Mouse (Mus musculus) MEL (cell line): ENCODE measurements around the gene Stk25.

Experiments
- POLR2AphosphoS5 ChIP-seq: IDR thresholded peaks from 2 replicates; pipeline ENCODE4 v1.6.1; 2012; ENCODE audit warnings: low read depth, borderline replicate concordance, mild to moderate bottlenecking, inconsistent platforms, low read length, moderate library complexity, mixed read lengths
- TBP ChIP-seq: IDR thresholded peaks from 2 replicates; pipeline ENCODE4 v1.8.0; 2011; ENCODE audit warnings: low read depth, low read length, improper control_type of control experiment
- ZMIZ1 ChIP-seq: IDR thresholded peaks from 2 replicates; pipeline ENCODE4 v1.6.1; 2012; ENCODE audit warnings: low read depth, mild to moderate bottlenecking, inconsistent platforms, low read length, improper control_type of control experiment, moderate library complexity

- TF ChIP-seq TBP (no peak), POLR2AphosphoS5 (no peak), ZMIZ1 (no peak)
Observed at GRCm38 (mm10) chr1:93595916-93596315, 62.5 kb downstream of the Stk25 start.
